27 mouse cellular contexts compared by ENCODE assay signal in genomic region chr7:49402526-49402925, GRCm38 (mm10).
A peak's percentile ranks its signal among the peaks of the same experiment; 100 is the strongest.
DNase-seq lines count a peak whose midpoint lies in the region; ATAC-seq and TF ChIP-seq lines count a peak whose summit lies in the region.
"Had no signal": no experiment of that assay in that cellular context is flagged by ENCODE, and none has a peak within 500 bp of the region (broad histone marks: within the 10 kb centered on the region; RNA-seq: fewer than 3 reads in every experiment).

No protein-coding gene starts in this region.

- H3K9ac ChIP-seq in heart, embryonic 16.5 days (ENCODE audit: low read length): no peak overlapping the region
- H3K9ac ChIP-seq in heart, embryonic 11.5 days (ENCODE audit: low read depth, low read length): no peak overlapping the region
- H3K9ac ChIP-seq: embryonic facial prominence, embryonic 12.5 days; forebrain, embryonic 15.5 days; hindbrain, embryonic 15.5 days; kidney, embryonic 15.5 days; limb, embryonic 12.5 days; liver, embryonic 15.5 days; midbrain, embryonic 13.5 days had no signal

- TF ChIP-seq CTCF in gastrocnemius, adult 2 months (IDR thresholded peaks at IDR 0.05): no peak

- H3K4me2 ChIP-seq in heart, embryonic 16.5 days (ENCODE audit: low read depth, low read length): no peak overlapping the region
- H3K4me2 ChIP-seq in heart, embryonic 11.5 days: no peak overlapping the region
- H3K4me2 ChIP-seq: embryonic facial prominence, embryonic 12.5 days; forebrain, embryonic 15.5 days; hindbrain, embryonic 15.5 days; kidney, embryonic 15.5 days; limb, embryonic 12.5 days; liver, embryonic 15.5 days; midbrain, embryonic 13.5 days had no signal

- ATAC-seq in heart, embryonic 16.5 days (replicated peaks; ENCODE audit: extremely low read depth, insufficient read depth, low FRiP score): no peak
- no peak for ATAC-seq in heart, embryonic 11.5 days (replicated peaks; ENCODE audit: insufficient number of reproducible peaks, low FRiP score, low TSS enrichment)
- ATAC-seq: forebrain, embryonic 15.5 days; inflammation-experienced regulatory T-cells, adult 6 months; midbrain, embryonic 13.5 days; Patski had no signal

- intact Hi-C loops in gastrocnemius, adult 2 months (cut with DNase I): no loop called here

- peak overlapping the region; percentile 6; the same call in 1 of the 2 replicates for H3K27ac ChIP-seq in gastrocnemius, adult 2 months
- 0 out of 2 replicates have a peak overlapping the region, but pooled peaks have one; percentile 4 for H3K27ac ChIP-seq in heart, embryonic 16.5 days (ENCODE audit: low read length)
- no peak overlapping the region for H3K27ac ChIP-seq in heart, embryonic 11.5 days (ENCODE audit: low read depth, low read length)
- H3K27ac ChIP-seq: embryonic facial prominence, embryonic 12.5 days; forebrain, embryonic 15.5 days; heart, adult 2 months; hindbrain, embryonic 10.5 days; hindbrain, embryonic 15.5 days; kidney, embryonic 15.5 days; limb, embryonic 12.5 days; liver, embryonic 15.5 days; midbrain, embryonic 13.5 days had no signal

- peaks cover 25% of the 10 kb centered on the region for H3K4me1 ChIP-seq in heart, embryonic 16.5 days (ENCODE audit: control insufficient read depth, insufficient read depth, low read length)
- H3K4me1 ChIP-seq in heart, embryonic 11.5 days (ENCODE audit: control insufficient read depth, insufficient read depth, low read length): peaks cover 3% of the 10 kb centered on the region
- H3K4me1 ChIP-seq: kidney, embryonic 15.5 days had no signal

- no peaks in the 10 kb centered on the region for H3K27me3 ChIP-seq in heart, embryonic 16.5 days (ENCODE audit: control insufficient read depth, insufficient read depth, low read length)
- H3K27me3 ChIP-seq in heart, embryonic 11.5 days (ENCODE audit: control insufficient read depth, insufficient read depth, low read length): no peaks in the 10 kb centered on the region
- H3K27me3 ChIP-seq: embryonic facial prominence, embryonic 12.5 days; forebrain, embryonic 15.5 days; hindbrain, embryonic 15.5 days; kidney, embryonic 15.5 days; limb, embryonic 12.5 days; liver, embryonic 15.5 days; midbrain, embryonic 13.5 days; Patski had no signal

- 65% methylated on average over 5 of the region's 5 CpGs for WGBS in heart, embryonic 16.5 days
- 63% methylated on average over 5 of the region's 5 CpGs for WGBS in heart, embryonic 11.5 days (ENCODE audit: insufficient replicate concordance)

- no peak overlapping the region for H3K4me3 ChIP-seq in gastrocnemius, adult 2 months
- H3K4me3 ChIP-seq in heart, embryonic 16.5 days (ENCODE audit: low read length): no peak overlapping the region
- H3K4me3 ChIP-seq in heart, embryonic 11.5 days (ENCODE audit: low read depth, low read length): no peak overlapping the region
- H3K4me3 ChIP-seq: embryonic facial prominence, embryonic 12.5 days; forebrain, embryonic 15.5 days; heart, adult 2 months; hindbrain, embryonic 10.5 days; hindbrain, embryonic 15.5 days; kidney, embryonic 15.5 days; limb, embryonic 12.5 days; liver, embryonic 15.5 days; midbrain, embryonic 13.5 days had no signal

- H3K9me3 ChIP-seq in heart, embryonic 16.5 days (replicated peaks; ENCODE audit: control insufficient read depth, low read length): no peaks in the 10 kb centered on the region
- no peaks in the 10 kb centered on the region for H3K9me3 ChIP-seq in heart, embryonic 11.5 days (replicated peaks; ENCODE audit: control insufficient read depth, low read length)
- H3K9me3 ChIP-seq: embryonic facial prominence, embryonic 12.5 days; forebrain, embryonic 15.5 days; hindbrain, embryonic 10.5 days; hindbrain, embryonic 15.5 days; kidney, embryonic 15.5 days; limb, embryonic 12.5 days; liver, embryonic 15.5 days; midbrain, embryonic 13.5 days had no signal

- no peaks in the 10 kb centered on the region for H3K36me3 ChIP-seq in heart, embryonic 16.5 days (ENCODE audit: control insufficient read depth, insufficient read depth)
- H3K36me3 ChIP-seq in heart, embryonic 11.5 days (ENCODE audit: control insufficient read depth, insufficient read depth, low read length): no peaks in the 10 kb centered on the region
- H3K36me3 ChIP-seq: embryonic facial prominence, embryonic 12.5 days; forebrain, embryonic 15.5 days; G1E; hindbrain, embryonic 15.5 days; kidney, embryonic 15.5 days; limb, embryonic 12.5 days; liver, embryonic 15.5 days; midbrain, embryonic 13.5 days had no signal

- DNase-seq in gastrocnemius, adult 2 months: peak; percentile 46
- no peak for DNase-seq in gastrocnemius, postnatal 25 days
- peak; percentile 56 for DNase-seq in lung, postnatal 36 days
- no peak for DNase-seq in lung, postnatal 4 days
- DNase-seq in urinary bladder, postnatal 25 days (ENCODE audit: low spot score): no peak
- DNase-seq: adrenal gland, postnatal 14 days; cerebellum, adult 11-12 months; cerebellum, adult 9-11 months; embryo, embryonic 11 days; kidney, adult 18-20 months; kidney, postnatal 25 days; thymus, adult 2 months; thymus, postnatal 36 days had no signal

Comparison
In these comparisons a context has a peak if more than half of its experiments do, and no peak if none do; other contexts are left out.
1. DNase-seq: peak in gastrocnemius, adult 2 months (single experiment) and lung, postnatal 36 days (single experiment); none in gastrocnemius, postnatal 25 days (single experiment), lung, postnatal 4 days (0 of 2) and urinary bladder, postnatal 25 days (single experiment).